Mouse (Mus musculus): ENCODE measurements around the gene Tmem145. TPM values are rescaled to one million over a fixed set of nuclear protein-coding genes. Genes with fewer than 3 reads are reported as not detected.
"Not testable (repeated sequence)": the region's sequence is repeated elsewhere in the genome, so short reads cannot be mapped to it uniquely, and the experiment has no call there.

The Tmem145 gene
- polyA plus RNA-seq, 1 experiment from 2014 or later = 98.1 TPM

GRCm38 (mm10) chr7:25314606-25315305, 8.8 kb downstream of the Tmem145 start:
- Histone ChIP-seq H3K4me2 (peak overlapping the region; percentile 64), H3K27ac (replicated peaks) (no peak overlapping the region), H3K36me3 (peaks cover 12% of the 10 kb centered on the region; the same call in 1 of the 2 replicates), H3K4me3 (replicated peaks) (peak overlapping the region; percentile 32), H3K9me3 (replicated peaks) (no peaks in the 10 kb centered on the region), H3K4me1 (peaks cover 37% of the 10 kb centered on the region), H3K9ac (replicated peaks) (peak overlapping the region; percentile 32; the same call in 1 of the 2 replicates), H3K27me3 (replicated peaks) (peaks cover 39% of the 10 kb centered on the region)
- ATAC-seq (ENCODE audit: low FRiP score) = no peak
- WGBS = 4% methylated on average over 42 of the region's 51 CpGs

GRCm38 (mm10) chr7:25315306-25316041, 9.6 kb downstream of the Tmem145 start:
- Histone ChIP-seq H3K9ac (replicated peaks) (peak overlapping the region; percentile 32; the same call in 1 of the 2 replicates), H3K9me3 (replicated peaks) (no peaks in the 10 kb centered on the region), H3K4me3 (replicated peaks) (peak overlapping the region; percentile 32), H3K4me2 (peak overlapping the region; percentile 64), H3K4me1 (peaks cover 38% of the 10 kb centered on the region), H3K27ac (replicated peaks) (peak overlapping the region; percentile 68; the same call in 1 of the 2 replicates), H3K36me3 (peaks cover 10% of the 10 kb centered on the region; the same call in 1 of the 2 replicates), H3K27me3 (replicated peaks) (peaks cover 39% of the 10 kb centered on the region)
- ATAC-seq (ENCODE audit: low FRiP score) = no peak
- WGBS = 1% methylated on average over 61 of the region's 69 CpGs

- Histone ChIP-seq H3K9me3 (replicated peaks) (no peaks in the 10 kb centered on the region), H3K27me3 (replicated peaks) (peaks cover 29% of the 10 kb centered on the region), H3K4me1 (peaks cover 48% of the 10 kb centered on the region), H3K4me3 (replicated peaks) (peak within 1 kb of the TSS; percentile 59), H3K9ac (replicated peaks) (peak within 1 kb of the TSS; percentile 80), H3K36me3 (peaks cover 5% of the 10 kb centered on the region; the same call in 1 of the 2 replicates), H3K27ac (replicated peaks) (peak within 1 kb of the TSS; percentile 89), H3K4me2 (peak within 1 kb of the TSS; percentile 97)
- ATAC-seq (ENCODE audit: low FRiP score) = peak; percentile 98
- under 1% methylated on average over 52 of the region's 52 CpGs for WGBS
Observed at GRCm38 (mm10) chr7:25316532-25317445, 10.9 kb downstream of the Tmem145 start, which contains the start of gene Megf8. Megf8 (plus strand) TSS chr7:25317164.

GRCm38 (mm10) chr7:25317446-25317999, 11.6 kb downstream of the Tmem145 start:
- 12% methylated on average over 21 of the region's 21 CpGs for WGBS
- H3K36me3 ChIP-seq = peaks cover 3% of the 10 kb centered on the region; the same call in 1 of the 2 replicates
- H3K9me3 ChIP-seq (replicated peaks) = no peaks in the 10 kb centered on the region
- peaks cover 53% of the 10 kb centered on the region for H3K4me1 ChIP-seq
- ATAC-seq (ENCODE audit: low FRiP score) = no peak
- H3K9ac ChIP-seq (replicated peaks) = peak overlapping the region; percentile 80
- H3K4me2 ChIP-seq = peak overlapping the region; percentile 97
- H3K27me3 ChIP-seq (replicated peaks) = peaks cover 22% of the 10 kb centered on the region
- H3K4me3 ChIP-seq (replicated peaks) = peak overlapping the region; percentile 59
- peak overlapping the region; percentile 89 for H3K27ac ChIP-seq (replicated peaks)

- H3K9ac ChIP-seq (replicated peaks) = no peak overlapping the region
- ATAC-seq (ENCODE audit: low FRiP score) = no peak
- peaks cover 35% of the 10 kb centered on the region for H3K4me1 ChIP-seq
- 10% methylated on average over 6 of the region's 6 CpGs for WGBS
- no peaks in the 10 kb centered on the region for H3K9me3 ChIP-seq (replicated peaks)
- H3K27ac ChIP-seq (replicated peaks) = no peak overlapping the region; the same call in 1 of the 2 replicates
- H3K27me3 ChIP-seq (replicated peaks) = no peaks in the 10 kb centered on the region
- peaks cover 3% of the 10 kb centered on the region; the same call in 1 of the 2 replicates for H3K36me3 ChIP-seq
- H3K4me3 ChIP-seq (replicated peaks) = no peak overlapping the region
- peak overlapping the region; percentile 15; the same call in 1 of the 2 replicates for H3K4me2 ChIP-seq
Observed at GRCm38 (mm10) chr7:25322058-25322484, 16.2 kb downstream of the Tmem145 start.

- H3K27ac ChIP-seq (replicated peaks) = no peak overlapping the region
- ATAC-seq (ENCODE audit: low FRiP score) = no peak
- H3K4me2 ChIP-seq = no peak overlapping the region
- peaks cover 24% of the 10 kb centered on the region for H3K4me1 ChIP-seq
- no peaks in the 10 kb centered on the region for H3K9me3 ChIP-seq (replicated peaks)
- H3K36me3 ChIP-seq = peaks cover 9% of the 10 kb centered on the region
- 93% methylated on average over 2 of the region's 2 CpGs for WGBS
- no peak overlapping the region for H3K9ac ChIP-seq (replicated peaks)
- H3K27me3 ChIP-seq (replicated peaks) = no peaks in the 10 kb centered on the region
- H3K4me3 ChIP-seq (replicated peaks) = no peak overlapping the region
Observed at GRCm38 (mm10) chr7:25323219-25323618, 17.3 kb downstream of the Tmem145 start.

- not testable (repeated sequence) for ATAC-seq (ENCODE audit: low FRiP score); H3K4me3 ChIP-seq (replicated peaks)
Observed at GRCm38 (mm10) chr7:25325431-25325830, 19.5 kb downstream of the Tmem145 start.

GRCm38 (mm10) chr7:25326233-25326632, 20.3 kb downstream of the Tmem145 start:
- ATAC-seq (ENCODE audit: low FRiP score) = no peak
- Histone ChIP-seq H3K27ac (replicated peaks) (no peak overlapping the region), H3K9me3 (replicated peaks) (no peaks in the 10 kb centered on the region), H3K4me2 (no peak overlapping the region), H3K4me1 (peaks cover 10% of the 10 kb centered on the region), H3K9ac (replicated peaks) (no peak overlapping the region), H3K4me3 (replicated peaks) (no peak overlapping the region), H3K27me3 (replicated peaks) (no peaks in the 10 kb centered on the region), H3K36me3 (peaks cover 31% of the 10 kb centered on the region)
- WGBS = 88% methylated on average over 8 of the region's 8 CpGs

More at GRCm38 (mm10) chr7:25325431-25325830, 19.5 kb downstream of the Tmem145 start:
- not testable (repeated sequence) for H3K27me3 ChIP-seq (replicated peaks); H3K9me3 ChIP-seq (replicated peaks); H3K9ac ChIP-seq (replicated peaks); H3K4me2 ChIP-seq; H3K27ac ChIP-seq (replicated peaks)
- 96% methylated on average over 6 of the region's 6 CpGs for WGBS
- peaks cover 15% of the 10 kb centered on the region for H3K4me1 ChIP-seq
- peaks cover 23% of the 10 kb centered on the region for H3K36me3 ChIP-seq

GRCm38 (mm10) chr7:25333596-25334307, 27.8 kb downstream of the Tmem145 start:
- Histone ChIP-seq H3K4me2 (no peak overlapping the region), H3K9me3 (replicated peaks) (no peaks in the 10 kb centered on the region), H3K4me1 (no peaks in the 10 kb centered on the region), H3K27me3 (replicated peaks) (no peaks in the 10 kb centered on the region), H3K4me3 (replicated peaks) (no peak overlapping the region), H3K36me3 (peaks cover 77% of the 10 kb centered on the region), H3K9ac (replicated peaks) (no peak overlapping the region), H3K27ac (replicated peaks) (no peak overlapping the region)
- no peak for ATAC-seq (ENCODE audit: low FRiP score)
- 38% methylated on average over 16 of the region's 16 CpGs for WGBS

- Histone ChIP-seq H3K27me3 (replicated peaks) (no peaks in the 10 kb centered on the region), H3K27ac (replicated peaks) (no peak overlapping the region), H3K9ac (replicated peaks) (no peak overlapping the region), H3K36me3 (peaks cover 78% of the 10 kb centered on the region), H3K4me2 (no peak overlapping the region), H3K4me1 (no peaks in the 10 kb centered on the region), H3K4me3 (replicated peaks) (no peak overlapping the region), H3K9me3 (replicated peaks) (no peaks in the 10 kb centered on the region)
- 80% methylated on average over 12 of the region's 12 CpGs for WGBS
- 0 out of 2 replicates have a peak, but pooled peaks have one; percentile 5 for ATAC-seq (ENCODE audit: low FRiP score)
Observed at GRCm38 (mm10) chr7:25334472-25334871, 28.6 kb downstream of the Tmem145 start.
